Mouse (Mus musculus): ENCODE measurements around the gene Zfp462. TPM values are rescaled to one million over a fixed set of nuclear protein-coding genes. Genes with fewer than 3 reads are reported as not detected.
"Not testable (repeated sequence)": the region's sequence is repeated elsewhere in the genome, so short reads cannot be mapped to it uniquely, and the experiment has no call there.

Gene Zfp462
- polyA plus RNA-seq, 1 experiment from 2014 or later, result 21.0 TPM

DNA sequence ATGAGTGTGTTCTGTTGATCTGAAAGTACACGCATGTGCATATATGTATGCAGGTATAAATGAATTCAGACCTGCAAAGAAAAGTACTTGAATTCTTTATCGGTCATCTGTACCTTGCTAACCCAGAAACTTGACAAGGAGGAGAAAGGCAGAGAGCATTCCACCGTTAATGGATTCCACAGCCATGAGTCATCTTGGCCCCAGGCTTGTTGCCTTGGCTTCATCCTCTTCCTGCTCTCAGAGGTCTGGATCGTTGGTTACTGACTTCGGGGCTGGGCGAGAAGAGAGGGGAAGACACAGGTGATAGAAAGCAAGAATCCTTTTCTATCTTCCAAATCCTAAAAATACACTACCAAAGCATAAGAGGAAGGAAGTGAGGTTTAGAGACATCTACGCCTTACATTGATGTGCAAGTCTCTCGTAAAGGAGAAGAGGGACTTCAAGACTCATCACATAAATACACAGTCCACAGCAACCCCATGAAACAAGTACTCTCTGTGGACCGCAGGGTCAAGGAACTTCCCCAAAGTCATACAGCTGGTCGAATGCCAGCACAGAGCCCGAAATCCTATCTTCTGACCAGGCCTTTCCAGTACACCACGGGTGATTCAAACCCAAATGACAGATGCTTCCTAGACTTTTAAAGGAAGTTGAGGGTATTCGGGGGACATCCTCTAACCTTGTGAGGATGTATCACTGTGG is 35.1 kb downstream of the Zfp462 start:
- 83% methylated on average over 13 of the region's 13 CpGs for WGBS

DNA sequence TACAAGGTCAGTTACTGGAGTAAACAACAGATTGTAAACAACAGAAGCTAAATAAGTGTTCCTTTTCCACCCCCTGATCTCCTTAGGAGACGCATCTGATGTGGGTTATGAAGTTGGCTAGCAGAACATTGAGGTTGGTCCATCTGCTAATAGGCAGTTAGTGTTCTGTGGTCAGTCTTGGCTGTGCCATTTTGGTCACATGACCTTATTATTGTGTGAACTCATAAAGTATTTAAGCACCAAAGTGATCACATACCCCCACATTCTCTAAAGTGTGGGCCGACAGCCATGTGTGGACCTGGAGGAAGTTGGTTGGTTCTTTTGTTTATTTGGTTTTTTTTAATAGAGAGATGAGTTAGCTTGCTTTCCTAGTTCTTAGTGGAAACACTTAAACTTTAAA is 39.7 kb downstream of the Zfp462 start:
- Histone ChIP-seq H3K27ac (replicated peaks) (no peak overlapping the region), H3K9ac (replicated peaks) (no peak overlapping the region), H3K9me3 (no peaks in the 10 kb centered on the region), H3K27me3 (no peaks in the 10 kb centered on the region), H3K4me2 (replicated peaks) (no peak overlapping the region), H3K4me1 (0 out of 2 replicates have a peak, but pooled peaks cover 1% of the 10 kb centered on the region), H3K4me3 (no peak overlapping the region), H3K36me3 (peaks cover 18% of the 10 kb centered on the region)
- ATAC-seq (replicated peaks), result no peak
- 89% methylated on average over 2 of the region's 2 CpGs for WGBS

More for the DNA sequence above, 35.1 kb downstream of the Zfp462 start:
- Histone ChIP-seq H3K4me2 (replicated peaks) (no peak overlapping the region), H3K9me3 (no peaks in the 10 kb centered on the region), H3K4me3 (no peak overlapping the region), H3K27ac (replicated peaks) (no peak overlapping the region), H3K36me3 (peaks cover 20% of the 10 kb centered on the region), H3K4me1 (peaks cover 15% of the 10 kb centered on the region), H3K9ac (replicated peaks) (no peak overlapping the region), H3K27me3 (no peaks in the 10 kb centered on the region)
- no peak for ATAC-seq (replicated peaks)

DNA sequence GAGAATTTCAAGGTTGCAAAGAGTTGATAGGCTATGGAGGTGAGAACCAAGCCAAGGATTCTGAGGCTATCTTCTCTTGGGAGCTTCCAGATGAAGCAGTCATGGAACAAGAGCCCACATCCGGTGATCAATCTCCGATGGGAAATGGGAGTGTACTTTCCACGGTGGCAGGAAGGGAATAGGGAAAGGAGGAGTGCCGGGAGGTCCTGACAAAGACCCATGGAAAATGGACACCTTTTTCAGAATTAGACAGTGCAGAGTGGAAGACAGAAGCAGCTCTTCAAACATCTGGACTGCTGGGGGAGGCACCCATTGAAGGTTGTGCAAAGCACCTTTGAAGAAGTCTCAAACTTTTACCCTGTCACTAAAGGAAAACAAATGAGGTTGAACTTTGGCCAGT is 41.8 kb downstream of the Zfp462 start:
- Histone ChIP-seq H3K9me3 (no peaks in the 10 kb centered on the region), H3K4me1 (0 out of 2 replicates have a peak, but pooled peaks cover 3% of the 10 kb centered on the region), H3K9ac (replicated peaks) (no peak overlapping the region), H3K4me2 (replicated peaks) (no peak overlapping the region), H3K4me3 (no peak overlapping the region), H3K27me3 (no peaks in the 10 kb centered on the region), H3K36me3 (peaks cover 6% of the 10 kb centered on the region; the same call in 1 of the 2 replicates), H3K27ac (replicated peaks) (no peak overlapping the region)
- 94% methylated on average over 4 of the region's 4 CpGs for WGBS
- ATAC-seq (replicated peaks), result no peak

DNA sequence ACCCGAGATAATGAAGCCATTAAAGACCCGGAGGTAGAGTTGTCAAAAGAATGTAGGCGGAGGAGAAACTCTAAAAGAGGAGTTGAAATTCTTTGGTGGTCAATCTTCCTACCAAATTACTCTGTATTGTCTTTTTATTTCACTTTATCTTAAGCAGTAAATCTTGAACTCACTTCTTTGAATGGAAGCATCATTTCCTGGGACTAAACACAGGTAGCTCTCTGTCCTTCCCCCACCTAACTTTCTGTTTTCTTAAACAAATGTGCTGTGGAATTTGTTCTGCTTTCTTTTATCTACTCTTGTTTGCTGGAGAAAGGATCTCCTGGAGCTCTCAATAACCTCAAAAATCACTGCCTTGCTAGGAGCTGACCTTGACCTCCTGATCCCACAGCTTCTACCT is 42.4 kb downstream of the Zfp462 start:
- H3K9me3 ChIP-seq, result no peaks in the 10 kb centered on the region
- H3K9ac ChIP-seq (replicated peaks), result no peak overlapping the region
- no peak overlapping the region for H3K4me2 ChIP-seq (replicated peaks)
- no peaks in the 10 kb centered on the region for H3K27me3 ChIP-seq
- 29% methylated on average over 3 of the region's 3 CpGs for WGBS
- no peak for ATAC-seq (replicated peaks)
- peaks cover 6% of the 10 kb centered on the region; the same call in 1 of the 2 replicates for H3K36me3 ChIP-seq
- no peak overlapping the region for H3K4me3 ChIP-seq
- no peak overlapping the region for H3K27ac ChIP-seq (replicated peaks)
- H3K4me1 ChIP-seq, result 0 out of 2 replicates have a peak, but pooled peaks cover 3% of the 10 kb centered on the region

DNA sequence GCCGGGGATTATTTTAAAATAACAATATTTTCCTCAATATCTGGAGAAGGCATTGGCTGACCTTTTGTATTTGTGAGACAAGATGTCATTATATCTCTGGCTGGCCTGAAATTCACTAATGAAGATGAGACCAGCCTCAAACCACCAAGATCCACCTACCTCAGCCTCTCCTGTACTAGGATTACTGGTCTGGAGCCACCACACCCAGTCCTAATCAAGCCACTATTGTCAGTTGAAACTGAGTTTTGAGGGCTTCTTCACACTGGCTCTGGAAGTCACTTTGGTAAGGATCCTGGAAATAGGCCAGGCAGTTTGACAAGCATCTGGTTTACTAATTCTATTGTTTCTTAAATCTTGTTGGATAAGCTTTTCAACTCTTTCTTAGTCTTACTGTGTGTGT is 43.1 kb downstream of the Zfp462 start:
- WGBS, result 87% methylated on average over 1 of the region's 1 CpGs
- Histone ChIP-seq H3K4me1 (0 out of 2 replicates have a peak, but pooled peaks cover 3% of the 10 kb centered on the region), H3K27ac (replicated peaks) (no peak overlapping the region), H3K4me2 (replicated peaks) (no peak overlapping the region), H3K9me3 (no peaks in the 10 kb centered on the region), H3K9ac (replicated peaks) (no peak overlapping the region), H3K27me3 (no peaks in the 10 kb centered on the region), H3K4me3 (no peak overlapping the region), H3K36me3 (peaks cover 4% of the 10 kb centered on the region; the same call in 1 of the 2 replicates)
- ATAC-seq (replicated peaks), result no peak

DNA sequence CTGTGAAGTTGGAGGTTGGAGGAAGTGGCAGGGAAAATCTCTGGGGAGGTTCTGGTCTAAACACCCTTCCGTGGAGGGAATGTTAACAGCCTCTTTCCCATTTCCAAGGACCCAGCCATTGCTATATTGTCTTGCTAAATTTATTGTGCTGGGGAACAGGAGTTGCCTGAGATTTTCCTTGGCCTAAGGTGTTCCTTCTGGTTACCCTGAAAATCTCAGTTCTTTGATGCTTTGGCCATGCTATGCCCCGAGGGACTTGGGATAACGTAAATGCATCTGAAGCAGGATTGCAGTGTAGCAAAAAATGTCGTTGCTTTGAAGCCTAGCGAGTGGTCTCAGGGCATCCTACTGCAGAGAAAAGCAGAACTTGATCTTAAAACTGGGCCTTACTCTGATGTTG is 47.1 kb downstream of the Zfp462 start:
- Histone ChIP-seq H3K9ac (replicated peaks) (no peak overlapping the region), H3K27ac (replicated peaks) (no peak overlapping the region), H3K4me3 (no peak overlapping the region), H3K4me1 (0 out of 2 replicates have a peak, but pooled peaks cover 3% of the 10 kb centered on the region), H3K9me3 (no peaks in the 10 kb centered on the region), H3K36me3 (peaks cover 12% of the 10 kb centered on the region), H3K27me3 (no peaks in the 10 kb centered on the region), H3K4me2 (replicated peaks) (no peak overlapping the region)
- no peak for ATAC-seq (replicated peaks)
- WGBS, result 74% methylated on average over 5 of the region's 5 CpGs

DNA sequence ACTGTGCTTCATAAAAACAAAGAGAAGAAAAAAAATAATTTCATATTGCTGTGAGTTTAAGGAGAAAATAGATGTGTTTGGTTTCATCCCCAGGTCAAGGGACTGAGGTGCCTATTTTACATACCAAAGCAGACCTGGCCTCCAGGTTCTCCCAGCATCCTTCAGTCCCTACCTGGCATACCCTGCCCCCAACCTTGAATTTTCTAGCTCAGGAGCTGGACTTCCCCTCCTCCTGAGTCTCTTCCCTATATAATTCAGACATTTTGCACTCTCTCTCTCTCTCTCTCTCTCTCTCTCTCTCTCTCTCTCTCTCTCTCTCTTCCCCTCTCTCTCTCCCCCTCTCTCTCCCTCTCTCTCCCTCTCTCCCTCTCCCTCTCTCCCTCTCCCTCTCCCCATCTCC is 48.2 kb downstream of the Zfp462 start:
- H3K4me2 ChIP-seq (replicated peaks); H3K9ac ChIP-seq (replicated peaks); H3K27ac ChIP-seq (replicated peaks); H3K9me3 ChIP-seq; H3K4me1 ChIP-seq; ATAC-seq (replicated peaks); H3K27me3 ChIP-seq; H3K4me3 ChIP-seq: not testable (repeated sequence)
- H3K36me3 ChIP-seq, result peaks cover 12% of the 10 kb centered on the region

DNA sequence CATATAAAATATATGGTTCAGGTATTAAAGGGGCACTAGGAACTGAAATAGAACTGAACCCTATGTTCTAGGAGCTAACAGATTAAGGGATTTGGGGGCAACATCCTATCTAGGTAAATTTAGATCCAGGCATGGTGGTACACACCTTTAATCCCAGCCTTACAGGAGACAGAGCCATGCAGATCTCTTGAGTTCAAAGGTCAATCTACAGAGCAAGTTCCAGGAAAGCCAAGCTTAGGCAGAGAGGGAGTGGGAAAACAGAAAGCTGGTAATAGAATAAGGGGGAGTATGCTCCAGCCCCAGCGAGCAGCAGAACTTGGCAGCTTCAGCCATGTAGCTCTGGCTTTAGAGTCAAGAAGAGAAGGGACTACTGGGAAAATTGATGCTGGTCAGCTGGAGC is 50.4 kb downstream of the Zfp462 start:
- H3K27ac ChIP-seq (replicated peaks), result no peak overlapping the region
- no peak for ATAC-seq (replicated peaks)
- H3K27me3 ChIP-seq, result no peaks in the 10 kb centered on the region
- no peaks in the 10 kb centered on the region for H3K9me3 ChIP-seq
- no peak overlapping the region for H3K9ac ChIP-seq (replicated peaks)
- peaks cover 12% of the 10 kb centered on the region for H3K36me3 ChIP-seq
- no peak overlapping the region for H3K4me3 ChIP-seq
- peaks cover 5% of the 10 kb centered on the region; the same call in 1 of the 2 replicates for H3K4me1 ChIP-seq
- no peak overlapping the region for H3K4me2 ChIP-seq (replicated peaks)
- WGBS, result 92% methylated on average over 1 of the region's 1 CpGs

DNA sequence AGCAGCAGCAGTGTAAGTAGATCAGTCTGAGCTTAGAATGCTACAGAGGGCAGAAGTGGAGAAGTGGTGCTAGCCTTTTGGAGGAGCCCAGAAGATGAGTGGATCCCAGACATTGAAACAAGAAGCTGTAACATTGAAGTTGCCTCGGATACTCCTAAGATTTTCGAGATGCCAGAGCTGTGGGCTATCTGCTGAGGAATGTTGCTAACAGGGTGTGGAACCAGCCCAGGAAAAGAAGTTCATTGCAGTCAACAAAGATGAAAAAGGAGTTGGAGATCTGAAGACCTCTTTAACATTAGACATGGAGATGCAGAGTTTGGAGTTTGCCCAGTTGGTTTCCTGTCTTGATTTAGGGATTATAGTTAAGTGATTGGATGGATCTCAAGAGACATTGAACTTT is 51.2 kb downstream of the Zfp462 start:
- Histone ChIP-seq H3K9me3 (no peaks in the 10 kb centered on the region), H3K4me1 (peaks cover 12% of the 10 kb centered on the region), H3K36me3 (peaks cover 12% of the 10 kb centered on the region), H3K27ac (replicated peaks) (no peak overlapping the region), H3K27me3 (no peaks in the 10 kb centered on the region), H3K4me3 (no peak overlapping the region), H3K4me2 (replicated peaks) (no peak overlapping the region), H3K9ac (replicated peaks) (no peak overlapping the region)
- ATAC-seq (replicated peaks), result no peak
- 98% methylated on average over 2 of the region's 2 CpGs for WGBS

DNA sequence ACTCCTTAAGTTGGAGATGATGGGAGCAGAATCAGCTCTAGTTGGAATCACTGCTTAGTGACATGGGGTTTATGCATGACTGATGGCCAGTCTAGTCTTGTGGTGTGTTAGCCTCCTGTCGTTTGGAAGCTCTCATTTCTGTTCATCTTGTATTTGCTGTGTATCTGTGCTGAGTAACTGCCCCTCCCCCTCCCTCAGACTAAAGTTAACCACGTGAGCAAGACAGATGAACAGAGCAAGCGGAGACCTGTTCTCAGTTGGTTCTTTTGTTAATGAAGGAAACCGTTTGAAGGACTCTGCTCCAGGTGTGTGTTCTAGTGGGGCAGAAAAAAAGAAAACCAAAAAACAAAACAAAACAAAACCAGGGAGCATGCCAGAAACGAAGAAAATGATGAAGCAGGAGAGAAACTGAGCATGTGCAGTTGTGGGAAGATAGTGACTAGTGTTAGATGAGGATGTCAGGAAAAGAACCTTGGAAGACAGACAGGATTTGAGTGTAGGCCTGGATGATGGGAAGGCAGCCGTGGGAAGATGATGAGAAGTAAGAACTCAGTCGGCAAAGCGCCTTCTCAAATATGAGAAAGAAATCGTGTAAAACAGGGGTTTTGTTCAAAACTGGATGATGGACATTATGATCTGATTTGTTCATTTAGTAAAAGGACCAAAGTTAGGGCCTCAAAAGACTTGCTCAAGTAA is 53.4 kb downstream of the Zfp462 start:
- WGBS, result 75% methylated on average over 9 of the region's 9 CpGs

DNA sequence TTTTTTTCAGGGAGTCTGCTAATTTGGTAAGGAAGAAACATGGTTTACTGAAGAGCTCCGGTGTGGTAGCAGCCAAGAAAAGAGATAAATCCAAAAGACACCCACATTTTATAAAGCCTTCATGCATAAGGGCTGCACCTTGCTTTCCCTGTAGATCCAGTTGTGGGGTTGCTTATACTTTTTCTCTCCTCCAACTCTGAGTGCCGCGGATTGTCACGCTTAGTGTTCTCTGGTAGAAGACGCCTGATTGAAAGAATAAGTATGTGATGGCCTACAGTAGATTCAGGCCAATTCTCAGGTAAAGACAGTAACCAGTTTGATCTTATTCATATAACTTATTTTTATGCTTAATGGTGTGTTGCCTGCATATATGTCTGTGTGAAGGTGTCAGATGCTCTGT is 54.7 kb downstream of the Zfp462 start:
- Histone ChIP-seq H3K4me2 (replicated peaks) (no peak overlapping the region), H3K4me3 (no peak overlapping the region), H3K36me3 (peaks cover 12% of the 10 kb centered on the region), H3K9ac (replicated peaks) (no peak overlapping the region), H3K27me3 (no peaks in the 10 kb centered on the region), H3K4me1 (peaks cover 35% of the 10 kb centered on the region), H3K9me3 (no peaks in the 10 kb centered on the region), H3K27ac (replicated peaks) (no peak overlapping the region)
- ATAC-seq (replicated peaks), result no peak
- 98% methylated on average over 5 of the region's 5 CpGs for WGBS

More for the DNA sequence above, 53.4 kb downstream of the Zfp462 start:
- Histone ChIP-seq H3K4me2 (replicated peaks) (no peak overlapping the region), H3K9ac (replicated peaks) (no peak overlapping the region), H3K9me3 (no peaks in the 10 kb centered on the region), H3K27me3 (no peaks in the 10 kb centered on the region), H3K4me1 (peaks cover 22% of the 10 kb centered on the region), H3K4me3 (no peak overlapping the region), H3K27ac (replicated peaks) (no peak overlapping the region), H3K36me3 (peaks cover 12% of the 10 kb centered on the region)
- 0 out of 2 replicates have a peak, but pooled peaks have one; percentile 15 for ATAC-seq (replicated peaks)

DNA sequence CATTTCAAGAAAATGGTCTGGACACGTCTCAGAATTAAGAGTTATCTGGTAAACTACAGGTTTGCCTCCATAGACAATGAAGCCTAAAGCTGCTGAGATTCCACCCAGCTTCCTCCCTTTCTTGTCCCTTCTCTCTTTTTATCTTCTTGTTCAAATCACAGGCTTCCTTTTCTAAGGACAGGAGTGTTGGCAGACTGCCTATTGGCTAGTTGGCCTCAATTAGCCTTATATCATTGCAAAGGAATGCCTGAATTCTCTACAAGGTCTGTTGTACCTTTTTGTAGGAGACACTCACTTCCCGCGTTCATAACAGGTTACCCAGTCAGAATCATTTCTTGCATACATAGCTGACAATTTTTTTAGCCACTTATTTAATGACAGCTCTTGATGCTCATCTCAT is 56.5 kb downstream of the Zfp462 start:
- 0 out of 2 replicates have a peak overlapping the region, but pooled peaks have one; percentile 7 for H3K27ac ChIP-seq (replicated peaks)
- 55% methylated on average over 3 of the region's 3 CpGs for WGBS
- no peak overlapping the region for H3K4me2 ChIP-seq (replicated peaks)
- no peaks in the 10 kb centered on the region for H3K27me3 ChIP-seq
- H3K9me3 ChIP-seq, result no peaks in the 10 kb centered on the region
- H3K36me3 ChIP-seq, result peaks cover 4% of the 10 kb centered on the region; the same call in 1 of the 2 replicates
- no peak overlapping the region for H3K4me3 ChIP-seq
- peaks cover 52% of the 10 kb centered on the region for H3K4me1 ChIP-seq
- H3K9ac ChIP-seq (replicated peaks), result no peak overlapping the region
- ATAC-seq (replicated peaks), result no peak

Measured in forebrain, embryonic 15.5 days (tissue).